ENCODE assay signal across 9 mouse cellular contexts in the genomic region with DNA sequence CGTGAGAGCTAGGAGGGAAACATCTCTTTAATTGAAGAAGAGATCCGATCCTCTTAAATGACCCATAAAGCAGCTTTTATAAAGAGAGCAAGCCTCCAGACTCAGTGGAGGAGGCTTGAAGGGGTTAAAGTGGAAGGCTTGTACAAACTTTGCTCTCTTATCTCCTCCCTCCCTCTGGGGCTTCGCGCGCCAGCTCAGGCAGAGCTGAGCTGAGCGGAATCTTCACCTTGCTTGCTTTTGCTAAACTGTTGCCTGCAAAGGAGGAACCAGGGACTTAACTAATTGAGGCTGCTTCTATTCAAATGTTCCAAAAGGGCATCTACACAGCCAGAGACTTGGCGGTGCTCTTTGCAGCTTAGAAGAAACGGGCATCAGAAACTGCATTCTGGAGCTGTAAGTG. TPM values are rescaled to one million over a fixed set of nuclear protein-coding genes. Genes with fewer than 3 reads are reported as not detected.
DNase-seq lines count a peak whose midpoint lies in the region; ATAC-seq and TF ChIP-seq lines count a peak whose summit lies in the region.
"Had no signal": no experiment of that assay in that cellular context is flagged by ENCODE, and none has a peak within 500 bp of the region (broad histone marks: within the 10 kb centered on the region; RNA-seq: fewer than 3 reads in every experiment).

A gene (plus strand): TSS at position 173 of the 400 bp plus-strand sequence.

- WGBS in neural tube, embryonic 11.5 days = 22% methylated on average over 8 of the region's 8 CpGs
- 17% methylated on average over 8 of the region's 8 CpGs for WGBS in liver, embryonic 14.5 days (ENCODE audit: insufficient replicate concordance)
- WGBS in stomach, embryonic 16.5 days = 20% methylated on average over 8 of the region's 8 CpGs

- no peak for DNase-seq in gastrocnemius, adult 2 months
- no peak for DNase-seq in gastrocnemius, postnatal 10 days
- no peak for DNase-seq in neural tube, embryonic 11.5 days (ENCODE audit: low spot score)
- no peak for DNase-seq in neural tube, embryonic 10.5 days (ENCODE audit: extremely low spot score, low spot score)
- no peak for DNase-seq in liver, embryonic 14.5 days (ENCODE audit: low read depth in 3 of 3, low spot score in 3 of 3)
- no peak for DNase-seq in layer of hippocampus, adult 9-11 months
- DNase-seq: B cell, adult 2 months had no signal

- no peaks in the 10 kb centered on the region for H3K4me1 ChIP-seq in neural tube, embryonic 11.5 days (ENCODE audit: control insufficient read depth, insufficient read depth, low read length)
- H3K4me1 ChIP-seq in liver, embryonic 14.5 days (replicated peaks; ENCODE audit: control insufficient read depth in 2 of 2, insufficient read depth in 2 of 2, low read length in 1 of 2) = no peaks in the 10 kb centered on the region
- H3K4me1 ChIP-seq in stomach, embryonic 16.5 days (ENCODE audit: control insufficient read depth, insufficient read depth, low read length) = no peaks in the 10 kb centered on the region

- H3K27ac ChIP-seq in gastrocnemius, adult 2 months = no peak within 1 kb of the TSS
- H3K27ac ChIP-seq in neural tube, embryonic 11.5 days (ENCODE audit: low read depth, low read length) = no peak within 1 kb of the TSS
- no peak within 1 kb of the TSS for H3K27ac ChIP-seq in liver, embryonic 14.5 days
- H3K27ac ChIP-seq in stomach, embryonic 16.5 days (ENCODE audit: low read length) = no peak within 1 kb of the TSS

- H3K9ac ChIP-seq in neural tube, embryonic 11.5 days (ENCODE audit: low read length) = 0 out of 2 replicates have a peak within 1 kb of the TSS, but pooled peaks have one; percentile 4
- no peak within 1 kb of the TSS for H3K9ac ChIP-seq in liver, embryonic 14.5 days (replicated peaks)
- H3K9ac ChIP-seq in stomach, embryonic 16.5 days (ENCODE audit: low read length) = no peak within 1 kb of the TSS

- intact Hi-C loops in gastrocnemius, adult 2 months (cut with DNase I) = no loop called here

- H3K27me3 ChIP-seq in neural tube, embryonic 11.5 days (ENCODE audit: control insufficient read depth, insufficient read depth, low read length) = no peaks in the 10 kb centered on the region; the same call in 1 of the 2 replicates
- no peaks in the 10 kb centered on the region for H3K27me3 ChIP-seq in liver, embryonic 14.5 days (ENCODE audit: control insufficient read depth, insufficient read depth, low read length)
- no peaks in the 10 kb centered on the region for H3K27me3 ChIP-seq in stomach, embryonic 16.5 days (ENCODE audit: control insufficient read depth, insufficient read depth, low read length)

- H3K4me2 ChIP-seq in neural tube, embryonic 11.5 days (ENCODE audit: low read depth) = no peak within 1 kb of the TSS
- peak within 1 kb of the TSS; percentile 40 for H3K4me2 ChIP-seq in liver, embryonic 14.5 days (ENCODE audit: low read depth)
- peak within 1 kb of the TSS; percentile 50 for H3K4me2 ChIP-seq in stomach, embryonic 16.5 days (ENCODE audit: low read depth, low read length)

- peak within 1 kb of the TSS; percentile 24 for H3K4me3 ChIP-seq in gastrocnemius, adult 2 months
- no peak within 1 kb of the TSS for H3K4me3 ChIP-seq in neural tube, embryonic 11.5 days (ENCODE audit: low read depth, low read length)
- H3K4me3 ChIP-seq in liver, embryonic 14.5 days (ENCODE audit: insufficient read depth in 1 of 2, low read depth in 2 of 2, low read length in 2 of 2) = peak within 1 kb of the TSS in 1 of 2 experiments; percentile 24; a peak in 2 of 4 replicates
- peak within 1 kb of the TSS; percentile 29 for H3K4me3 ChIP-seq in stomach, embryonic 16.5 days (replicated peaks; ENCODE audit: low read length)

- no peaks in the 10 kb centered on the region for H3K9me3 ChIP-seq in neural tube, embryonic 11.5 days (ENCODE audit: control insufficient read depth, low read length)
- no peaks in the 10 kb centered on the region for H3K9me3 ChIP-seq in liver, embryonic 14.5 days (ENCODE audit: control insufficient read depth, low read length)
- H3K9me3 ChIP-seq in stomach, embryonic 16.5 days (replicated peaks; ENCODE audit: control insufficient read depth, low read length) = no peaks in the 10 kb centered on the region

- TF ChIP-seq CTCF in gastrocnemius, adult 2 months (IDR thresholded peaks at IDR 0.05) = no peak
- no peak for TF ChIP-seq CTCF in liver, embryonic 14.5 days (IDR thresholded peaks at IDR 0.05; ENCODE audit: low read depth)

- no peak for ATAC-seq in neural tube, embryonic 11.5 days (ENCODE audit: insufficient read depth, low FRiP score, low TSS enrichment)
- no peak for ATAC-seq in liver, embryonic 14.5 days (ENCODE audit: insufficient read depth)
- ATAC-seq in stomach, embryonic 16.5 days (ENCODE audit: insufficient read depth, low FRiP score) = no peak
- ATAC-seq in granulocyte monocyte progenitor cell, adult 5-6 weeks (replicated peaks; ENCODE audit: poor library complexity, severe bottlenecking) = no peak

- H3K36me3 ChIP-seq in neural tube, embryonic 11.5 days (ENCODE audit: control insufficient read depth, insufficient read depth, low read length) = no peaks in the 10 kb centered on the region
- H3K36me3 ChIP-seq in liver, embryonic 14.5 days (replicated peaks; ENCODE audit: control insufficient read depth, insufficient read depth, low read depth) = no peaks in the 10 kb centered on the region
- H3K36me3 ChIP-seq in stomach, embryonic 16.5 days (ENCODE audit: control insufficient read depth, insufficient read depth, low read length) = no peaks in the 10 kb centered on the region

- no peak for TF ChIP-seq EP300 in liver, embryonic 14.5 days (IDR thresholded peaks at IDR 0.05; ENCODE audit: low read depth)

RNA-seq across cellular contexts. Expression of the gene that starts here (rescaled TPM):
- total RNA-seq in gastrocnemius, adult 2 months (2021) = not detected
- total RNA-seq in gastrocnemius, postnatal 10 days (2021) = under 1 TPM; 0.28 to 0.61 TPM
- 3.1 and 4.8 TPM in 2 replicates for polyA plus RNA-seq in neural tube, embryonic 11.5 days (2014; fragmentation: Nextera tagmentation; extraction: Ambion mirVana)
- 0.04 and 0.06 TPM in 2 replicates for polyA plus RNA-seq in liver, embryonic 14.5 days (2012; rRNA removed)
- 0.04 and 0.05 TPM in 2 replicates for polyA plus RNA-seq in liver, embryonic 14.5 days (2014; fragmentation: Nextera tagmentation; extraction: Ambion mirVana)
- polyA plus RNA-seq in stomach, embryonic 16.5 days (2015; fragmentation: Nextera tagmentation; extraction: Ambion mirVana) = 0.91 and 1.3 TPM in 2 replicates
- total RNA-seq in granulocyte monocyte progenitor cell, adult 5-6 weeks (2014; fragmentation: Nextera tagmentation) = not detected in 2 replicates
- not detected in 2 replicates for total RNA-seq in granulocyte monocyte progenitor cell, adult 5-6 weeks (2017)
